Mouse (Mus musculus) left cerebral cortex, adult 6 months (tissue): Measurements from ENCODE around the gene 4931428L18Rik. TPM values are rescaled to one million over a fixed set of nuclear protein-coding genes. Genes with fewer than 3 reads are reported as not detected.

ENCODE experiments used
- long read RNA-seq, 2 experiments: library from polyadenylated mRNA; unstranded; transcript quantifications; one replicate each; pipeline ENCODE4 v2.0.0; 2019 to 2020
- polyA plus RNA-seq: library from polyadenylated mRNA; unstranded; fragments of <200 nt; fragmentation: Nextera tagmentation; gene quantifications from 2 replicates; pipeline ENCODE4 v1.2.3, GENCODE M21; 2021

The 4931428L18Rik gene
- polyA plus RNA-seq, result not detected in 2 replicates
- long read RNA-seq, experiment 1, result 0 reads
- long read RNA-seq, experiment 2, result 0 reads

GRCm38 (mm10) chr1:31222564-31222963 lies at the start of gene 4931428L18Rik, which contains the start of gene Pih1d3:
4931428L18Rik (minus strand) TSS chr1:31222684.
Pih1d3 (plus strand) TSS chr1:31222838.

GRCm38 (mm10) chr1:31176101-31176500 lies 46.4 kb downstream of the 4931428L18Rik start, which contains the start of gene Lgsn:
Lgsn (plus strand) TSS chr1:31176401.

GRCm38 (mm10) chr1:30977868-30978267 lies 244.6 kb downstream of the 4931428L18Rik start, which contains the start of gene AC153137.1:
AC153137.1 (minus strand) TSS chr1:30977968.

Other genes with a start within 250 kb of the 4931428L18Rik start
- gene AC153137.1, start 244.7 kb downstream of the 4931428L18Rik start, polyA plus RNA-seq, result not detected in 2 replicates
- not detected in 2 replicates for gene Lgsn, start 46.3 kb downstream of the 4931428L18Rik start, polyA plus RNA-seq
- not detected in 2 replicates for gene Pih1d3, start 154 bp upstream of the 4931428L18Rik start, polyA plus RNA-seq